Mouse (Mus musculus): Measurements from ENCODE around the gene Ppan.

Ppan gene

DNA sequence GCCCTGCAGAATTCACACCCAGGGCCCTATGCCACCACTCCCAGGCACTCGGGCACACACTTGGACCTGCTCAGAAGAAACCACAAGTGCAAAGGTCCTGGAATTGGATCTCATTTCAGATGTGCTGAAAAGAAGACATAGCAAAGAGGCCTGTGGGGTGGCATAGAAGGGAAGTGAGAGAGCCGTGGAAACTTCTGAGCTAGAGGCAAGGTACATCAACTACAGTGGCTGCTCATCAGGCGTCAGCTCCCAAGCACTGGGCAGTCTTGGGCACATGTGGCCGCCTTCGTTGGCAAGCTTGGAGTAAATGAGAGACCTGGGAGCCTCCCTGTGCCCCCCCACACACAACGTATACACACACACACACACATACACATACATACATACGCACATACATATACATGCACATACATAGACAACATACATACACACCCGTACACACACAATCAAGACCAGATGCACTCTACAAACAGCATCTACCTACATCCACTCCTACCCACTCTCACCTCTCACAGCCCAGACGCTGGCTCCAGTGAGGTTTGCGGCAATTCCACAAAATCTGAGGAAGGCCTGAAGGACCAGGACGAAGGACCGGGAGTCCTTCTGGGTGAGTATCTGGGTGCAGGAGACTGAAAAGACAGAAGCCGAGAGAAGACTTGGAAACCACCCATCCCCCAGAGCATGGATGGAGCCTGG is 8.7 kb upstream of the Ppan start, which contains the start of gene Angptl6:
TSS of gene Angptl6 (minus strand) at position 631 of the 696 bp plus-strand sequence.
- no peak for DNase-seq (ENCODE audit: low spot score)

DNA sequence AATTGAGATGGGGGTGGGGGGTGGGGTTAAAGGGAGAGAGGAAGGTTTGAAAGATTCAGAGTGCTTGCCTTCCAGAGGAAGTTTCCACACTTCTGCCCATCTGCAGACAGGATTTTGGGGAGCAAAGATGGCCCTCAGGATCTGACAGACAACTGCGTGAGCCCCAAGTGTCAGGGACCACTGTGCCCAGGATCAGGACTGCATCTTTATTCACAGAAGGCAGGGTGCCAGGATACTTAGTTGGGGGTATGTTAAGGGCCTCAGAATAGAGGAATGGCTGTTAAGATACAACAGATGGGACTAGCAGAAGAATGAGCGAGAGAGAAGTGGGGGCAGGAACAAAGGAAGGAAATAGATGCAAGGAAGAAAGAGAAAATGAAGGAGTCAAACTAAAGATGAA is 1.4 kb upstream of the Ppan start:
- DNase-seq (ENCODE audit: low spot score): no peak

DNA sequence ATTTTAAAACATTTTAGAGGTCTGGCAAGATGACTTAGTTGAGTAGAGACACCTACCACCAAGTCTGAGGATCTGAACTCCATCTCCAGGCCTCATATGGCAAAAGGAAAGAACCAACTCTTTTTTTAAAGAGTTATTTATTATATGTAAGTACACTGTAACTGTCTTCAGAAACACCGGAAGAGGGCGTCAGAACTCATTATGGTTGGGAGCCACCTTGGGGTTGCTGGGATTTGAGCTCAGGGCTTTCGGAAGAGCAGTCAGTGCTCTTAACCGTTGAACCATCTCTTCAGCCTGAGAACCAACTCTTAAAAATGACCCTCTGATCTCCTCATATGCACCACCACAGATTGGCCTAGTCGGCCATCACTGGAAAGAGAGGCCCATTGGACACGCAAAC is 784 bp upstream of the Ppan start:
- no peak for DNase-seq (ENCODE audit: low spot score)

DNA sequence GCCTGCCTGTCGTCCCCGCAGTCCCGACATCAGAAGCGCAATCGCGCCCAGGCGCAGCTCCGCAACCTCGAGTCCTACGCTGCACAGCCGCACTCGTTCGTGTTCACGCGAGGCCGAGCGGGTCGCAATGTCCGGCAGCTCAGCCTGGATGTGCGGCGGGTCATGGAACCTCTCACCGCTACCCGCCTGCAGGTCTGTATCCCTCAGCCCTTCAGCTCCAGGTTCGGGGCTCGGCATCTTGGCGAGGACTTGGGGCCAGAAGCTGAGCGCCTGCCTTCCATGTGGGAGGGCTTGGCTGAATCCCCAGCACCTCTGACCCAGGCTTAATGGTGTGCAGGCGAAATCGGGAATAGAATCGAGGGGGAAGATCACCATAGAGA is 401 bp downstream of the Ppan start:
- DNase-seq (ENCODE audit: low spot score): no peak

DNA sequence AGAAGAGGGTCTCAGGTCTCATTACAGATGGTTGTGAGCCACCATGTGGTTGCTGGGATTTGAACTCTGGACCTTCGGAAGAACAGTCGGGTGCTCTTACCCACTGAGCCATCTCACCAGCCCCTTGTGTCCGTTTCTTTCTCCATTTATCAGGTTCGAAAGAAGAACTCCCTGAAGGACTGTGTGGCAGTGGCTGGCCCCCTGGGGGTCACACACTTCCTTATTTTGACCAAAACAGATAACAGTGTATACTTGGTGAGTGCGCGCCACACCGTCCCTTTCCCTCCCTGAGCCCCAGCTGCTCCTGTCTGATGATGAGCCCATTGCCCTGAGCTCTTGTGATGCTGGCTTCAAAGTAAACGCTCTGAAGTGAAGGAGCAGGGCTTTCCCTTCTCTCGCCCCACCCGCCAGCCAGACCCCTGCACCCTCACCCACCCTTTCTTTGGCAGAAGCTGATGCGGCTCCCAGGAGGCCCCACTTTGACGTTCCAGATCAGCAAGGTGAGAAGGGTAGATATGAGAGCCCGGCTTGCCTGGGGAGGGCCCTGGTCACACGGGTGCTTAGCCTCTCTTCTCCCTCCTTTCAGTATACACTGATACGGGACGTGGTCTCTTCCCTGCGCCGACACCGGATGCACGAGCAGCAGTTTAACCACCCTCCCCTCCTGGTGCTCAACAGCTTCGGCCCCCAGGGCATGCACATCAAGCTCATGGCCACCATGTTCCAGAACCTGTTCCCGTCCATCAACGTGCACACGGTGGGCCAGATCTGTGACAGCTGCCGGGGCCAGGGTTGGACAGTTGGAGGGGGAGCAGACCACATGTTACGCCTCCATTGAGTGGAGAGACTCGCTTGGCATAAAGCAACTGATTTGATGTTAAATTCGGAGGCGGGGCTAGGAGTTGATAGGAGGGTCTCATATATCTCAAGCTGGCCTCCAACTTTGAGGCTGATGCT is 1.5 kb downstream of the Ppan start:
- no peak for DNase-seq (ENCODE audit: low spot score)

DNA sequence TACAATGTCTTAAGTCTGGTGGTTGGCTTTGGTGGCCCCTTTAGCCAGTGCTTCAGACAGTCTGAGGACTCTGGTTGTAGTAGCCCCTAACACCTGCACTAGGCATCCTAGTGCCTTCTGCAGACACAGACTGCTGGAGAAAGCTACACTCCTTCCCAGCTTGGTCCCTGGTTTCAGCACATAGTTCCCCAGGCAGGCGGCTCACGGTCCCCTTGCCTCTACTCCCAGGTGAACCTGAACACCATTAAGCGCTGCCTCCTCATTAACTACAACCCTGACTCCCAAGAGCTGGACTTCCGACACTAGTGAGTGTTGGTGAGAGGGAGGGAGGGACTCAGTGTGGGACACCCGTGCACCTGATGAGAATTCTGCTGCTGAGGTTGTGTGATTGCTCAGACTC is 2.4 kb downstream of the Ppan start:
- DNase-seq (ENCODE audit: low spot score): no peak

- DNase-seq (ENCODE audit: low spot score): no peak
Measured at GRCm38 (mm10) chr9:20891339-20892103, 3.5 kb downstream of the Ppan start.

- no peak for DNase-seq (ENCODE audit: low spot score)
Measured at GRCm38 (mm10) chr9:20892104-20892653, 4.2 kb downstream of the Ppan start.

GRCm38 (mm10) chr9:20893069-20893468 is 5.1 kb downstream of the Ppan start:
- no peak for DNase-seq (ENCODE audit: low spot score)

DNA sequence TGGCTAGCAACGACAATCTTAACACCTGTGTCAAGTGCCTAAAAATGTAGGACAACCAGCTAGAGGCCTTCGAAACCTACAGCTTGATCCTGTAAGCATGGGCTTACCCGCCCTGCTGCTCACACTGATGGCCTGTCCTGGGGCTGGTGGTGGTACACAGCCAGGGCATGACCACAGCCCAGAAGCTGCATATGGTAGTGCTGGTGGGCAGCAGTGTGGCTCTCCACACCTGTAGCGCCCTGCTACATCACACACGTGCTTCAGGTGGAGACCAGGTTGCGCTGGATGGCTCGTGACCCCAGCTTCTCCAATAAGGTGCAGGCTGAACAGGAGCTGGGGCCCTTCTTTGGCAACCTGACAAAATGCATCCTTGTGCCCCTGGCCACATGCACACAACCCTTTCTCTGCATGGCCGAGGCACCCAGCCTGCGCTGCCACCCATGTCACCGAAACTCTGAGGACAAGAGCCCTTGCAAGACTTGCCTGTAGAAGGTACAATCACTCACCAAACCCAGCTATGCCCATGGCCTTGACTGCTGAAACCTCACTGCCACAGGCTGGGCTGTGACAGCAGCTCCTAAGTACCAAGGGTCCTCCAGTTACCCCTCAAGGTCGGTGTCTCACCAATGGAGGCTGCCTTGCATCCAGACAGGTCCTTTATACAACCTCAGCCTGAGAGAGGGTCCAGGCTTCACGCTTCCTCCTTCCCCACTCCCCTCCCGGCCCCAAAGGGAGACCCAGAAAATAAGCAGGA is 5.8 kb downstream of the Ppan start:
- DNase-seq (ENCODE audit: low spot score): no peak

- no peak for DNase-seq (ENCODE audit: low spot score)
Measured at GRCm38 (mm10) chr9:20894629-20895028, 6.7 kb downstream of the Ppan start.

- DNase-seq (ENCODE audit: low spot score): no peak
Measured at GRCm38 (mm10) chr9:20895382-20895781, 7.4 kb downstream of the Ppan start.

DNA sequence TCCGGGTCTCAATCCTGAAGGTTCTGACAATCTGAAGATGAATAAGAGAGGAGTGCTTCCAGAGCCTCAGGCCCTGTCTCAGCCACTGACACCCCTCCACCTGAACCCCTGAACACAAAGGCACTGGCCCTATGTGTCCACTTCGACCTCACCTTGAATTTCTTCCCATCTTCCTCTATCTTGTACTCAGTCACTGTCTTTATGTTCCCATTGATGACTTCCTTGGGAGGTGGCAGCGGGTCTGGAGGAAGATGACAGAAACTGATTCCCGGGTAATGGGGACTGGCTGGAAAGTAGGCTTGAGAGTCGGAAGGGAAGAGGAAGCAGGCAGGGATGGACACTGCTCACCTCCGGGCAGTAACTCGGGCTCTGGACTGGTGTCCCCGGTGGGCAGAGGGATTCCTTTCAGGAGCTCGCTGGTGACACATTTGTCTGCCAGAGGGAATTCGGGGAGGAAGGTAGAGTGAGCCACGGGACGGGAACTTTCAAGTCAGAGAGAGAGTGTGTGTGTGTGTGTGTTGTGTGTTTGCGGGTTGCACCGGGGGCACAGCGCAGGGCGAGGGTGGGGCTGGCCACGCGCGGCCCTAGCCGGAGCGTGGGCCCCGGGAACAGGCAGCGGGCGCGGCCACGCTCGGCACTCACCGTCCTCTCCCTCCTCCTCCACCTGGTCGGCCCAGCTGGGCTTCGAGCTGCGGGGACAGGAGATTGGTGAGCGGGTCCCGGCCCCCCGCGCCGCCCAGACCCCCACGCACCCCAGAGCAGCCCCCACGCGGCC is 9.9 kb downstream of the Ppan start:
- no peak for DNase-seq (ENCODE audit: low spot score)

- DNase-seq (ENCODE audit: low spot score): no peak
Measured at GRCm38 (mm10) chr9:20898511-20899073, 10.6 kb downstream of the Ppan start, which contains the start of gene Eif3g. TSS of gene Eif3g (minus strand) at chr9:20898623.

DNA sequence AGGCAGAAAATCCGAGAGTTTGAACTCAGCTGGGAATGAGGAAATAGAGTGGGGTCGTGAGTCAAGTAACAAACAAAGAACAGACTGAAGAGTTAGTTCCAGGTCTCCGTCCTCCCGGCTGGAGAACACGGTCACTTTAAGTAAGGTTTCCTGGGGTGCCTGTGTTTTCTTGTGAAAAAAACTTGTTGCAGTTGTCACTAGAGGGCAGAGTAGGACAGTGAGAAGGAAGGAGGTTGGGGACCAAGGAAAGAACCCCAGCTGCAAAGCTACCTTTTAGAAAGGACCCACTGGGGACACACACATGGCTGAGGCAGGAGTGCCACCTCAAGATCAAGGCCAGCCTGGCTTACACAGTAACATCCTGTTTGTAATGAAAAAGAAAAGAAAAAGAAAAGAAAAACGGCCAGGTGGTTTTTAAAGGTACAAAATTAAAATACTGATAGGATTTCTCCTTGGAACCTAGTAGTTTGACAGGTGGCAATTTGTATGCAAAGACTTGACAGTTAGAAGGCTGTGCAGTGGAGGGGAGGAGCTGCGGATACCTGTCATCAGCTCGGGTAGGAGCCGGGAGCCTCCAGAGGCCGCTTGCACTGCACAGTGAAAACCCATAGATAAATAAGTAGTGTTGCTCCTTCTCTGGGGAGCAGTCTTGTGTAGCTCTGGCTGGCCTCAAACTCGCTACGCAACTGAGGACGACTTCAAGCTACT is 13.6 kb downstream of the Ppan start:
- DNase-seq (ENCODE audit: low spot score): no peak

GRCm38 (mm10) chr9:20902174-20902491 is 14.2 kb downstream of the Ppan start:
- DNase-seq (ENCODE audit: low spot score): no peak

GRCm38 (mm10) chr9:20909948-20910347 is 22.0 kb downstream of the Ppan start:
- no peak for DNase-seq (ENCODE audit: low spot score)

DNA sequence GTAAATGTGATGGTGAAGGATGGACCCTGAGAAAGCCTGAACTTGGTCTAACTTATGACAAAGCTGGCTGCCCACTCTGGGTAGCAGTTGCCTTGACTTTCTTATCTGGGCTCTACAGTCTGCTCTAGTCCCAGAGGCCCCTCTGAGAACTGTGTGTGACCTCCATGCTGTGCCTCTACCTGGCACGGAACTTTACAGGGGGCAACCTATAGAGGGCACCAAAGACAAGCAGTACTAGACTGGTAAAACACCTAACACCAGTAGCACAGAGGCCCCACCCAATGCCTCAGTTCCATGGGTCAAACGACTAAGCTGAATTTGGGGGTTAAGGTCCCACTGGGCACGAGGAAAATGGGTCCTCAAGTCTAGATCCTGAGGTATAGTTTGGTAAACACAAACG is 28.2 kb downstream of the Ppan start:
- no peak for DNase-seq (ENCODE audit: low spot score)

- DNase-seq (ENCODE audit: low spot score): no peak
Measured at GRCm38 (mm10) chr9:20923258-20923657, 35.3 kb downstream of the Ppan start.
